Mouse (Mus musculus): ENCODE measurements around the gene Dpy19l3.

Dpy19l3 gene

GRCm38 (mm10) chr7:35747397-35747964, 6.8 kb downstream of the Dpy19l3 start:
- DNase-seq: no peak

- DNase-seq: no peak
Measured at GRCm38 (mm10) chr7:35746686-35747396, 7.4 kb downstream of the Dpy19l3 start.

- no peak for DNase-seq
Measured at GRCm38 (mm10) chr7:35745281-35745702, 9.0 kb downstream of the Dpy19l3 start.

- no peak for DNase-seq
Measured at GRCm38 (mm10) chr7:35744771-35745170, 9.5 kb downstream of the Dpy19l3 start.

- no peak for DNase-seq
Measured at GRCm38 (mm10) chr7:35742310-35742709, 11.9 kb downstream of the Dpy19l3 start.

GRCm38 (mm10) chr7:35741858-35742257, 12.4 kb downstream of the Dpy19l3 start:
- no peak for DNase-seq

- peak; percentile 78 for DNase-seq
Measured at GRCm38 (mm10) chr7:35740489-35741230, 13.6 kb downstream of the Dpy19l3 start.

GRCm38 (mm10) chr7:35738871-35739270, 15.4 kb downstream of the Dpy19l3 start:
- DNase-seq: no peak

- DNase-seq: no peak
Measured at GRCm38 (mm10) chr7:35733313-35734050, 20.8 kb downstream of the Dpy19l3 start.

- no peak for DNase-seq
Measured at GRCm38 (mm10) chr7:35732585-35733059, 21.6 kb downstream of the Dpy19l3 start.

- DNase-seq: peak; percentile 52
Measured at GRCm38 (mm10) chr7:35729621-35730031, 24.6 kb downstream of the Dpy19l3 start.

- no peak for DNase-seq
Measured at GRCm38 (mm10) chr7:35728376-35728775, 25.9 kb downstream of the Dpy19l3 start.

GRCm38 (mm10) chr7:35723035-35723434, 31.2 kb downstream of the Dpy19l3 start:
- no peak for DNase-seq

GRCm38 (mm10) chr7:35718421-35719178, 35.7 kb downstream of the Dpy19l3 start:
- DNase-seq: no peak

- DNase-seq: no peak
Measured at GRCm38 (mm10) chr7:35710366-35710765, 43.9 kb downstream of the Dpy19l3 start.

- no peak for DNase-seq
Measured at GRCm38 (mm10) chr7:35708101-35708500, 46.2 kb downstream of the Dpy19l3 start.

GRCm38 (mm10) chr7:35699005-35699404, 55.2 kb downstream of the Dpy19l3 start:
- no peak for DNase-seq

GRCm38 (mm10) chr7:35698073-35698472, 56.2 kb downstream of the Dpy19l3 start:
- DNase-seq: no peak

GRCm38 (mm10) chr7:35692641-35693040, 61.6 kb downstream of the Dpy19l3 start:
- no peak for DNase-seq

- no peak for DNase-seq
Measured at GRCm38 (mm10) chr7:35692117-35692516, 62.1 kb downstream of the Dpy19l3 start.

GRCm38 (mm10) chr7:35688781-35689349, 65.4 kb downstream of the Dpy19l3 start:
- no peak for DNase-seq

GRCm38 (mm10) chr7:35688276-35688675, 66.0 kb downstream of the Dpy19l3 start:
- DNase-seq: no peak
